Mouse (Mus musculus) 3134 (cell line): ENCODE data around the gene Rreb1.

Source experiments
- DNase-seq: peaks from one replicate; pipeline ENCODE4 v3.0.0-alpha.2; 2011; ENCODE audit warnings: low spot score; ENCODE audit not compliant: insufficient read length; ENCODE audit errors: extremely low read depth

The Rreb1 gene

DNA sequence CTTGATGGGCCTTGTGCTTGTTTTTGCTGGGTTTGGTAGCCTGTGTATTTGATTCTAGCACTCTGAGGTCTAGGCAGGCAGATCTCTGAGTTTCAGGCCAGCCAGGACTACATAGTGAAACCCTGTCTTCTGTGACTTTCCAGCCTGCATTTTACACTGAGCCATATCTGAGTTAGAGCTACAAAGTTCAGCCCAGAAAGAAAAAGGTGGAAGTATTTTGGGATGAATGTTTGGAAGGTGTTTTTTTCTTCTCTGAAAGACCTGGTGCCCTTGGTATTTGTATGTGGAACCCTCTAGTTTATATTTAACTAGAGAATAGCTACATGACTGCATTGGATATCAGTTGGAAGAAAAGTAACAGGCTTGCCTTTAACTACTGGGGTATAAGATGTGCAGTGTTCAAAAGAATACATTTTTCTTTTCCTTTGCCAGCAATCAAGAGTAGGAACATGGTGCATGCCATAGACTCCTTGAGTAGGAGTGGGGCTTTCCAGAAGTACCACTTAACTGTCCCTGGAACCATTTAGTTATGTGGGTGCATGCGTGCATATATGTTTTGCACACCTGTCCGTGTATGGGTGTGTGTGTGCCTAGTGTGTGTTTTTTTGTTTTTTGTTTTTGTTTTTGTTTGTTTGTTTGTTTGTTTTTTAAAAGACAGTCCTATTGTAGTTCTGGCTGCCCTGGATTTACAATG is 94.1 kb downstream of the Rreb1 start:
- DNase-seq: no peak

GRCm38 (mm10) chr13:37873125-37873891 is 95.1 kb downstream of the Rreb1 start:
- DNase-seq: no peak

DNA sequence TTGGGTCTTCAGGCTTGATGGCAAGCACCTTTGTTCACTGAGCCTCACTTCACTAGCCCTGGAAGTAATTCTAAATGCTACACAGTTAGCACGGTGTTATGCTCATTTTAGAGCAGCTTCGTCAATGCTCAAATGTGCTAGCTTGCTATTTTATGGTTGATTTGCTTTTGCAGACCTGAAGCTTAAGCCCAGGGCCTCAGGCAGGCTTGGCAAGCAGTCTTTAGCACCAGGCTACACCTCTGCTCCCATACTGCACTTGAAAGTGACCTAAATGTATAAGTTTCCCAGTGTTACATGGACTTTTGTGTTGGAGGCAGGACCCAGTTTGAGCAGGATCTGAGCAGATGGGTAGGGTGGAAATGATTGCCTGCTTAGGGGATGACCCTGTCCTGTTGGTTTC is 97.7 kb downstream of the Rreb1 start:
- DNase-seq: no peak

DNA sequence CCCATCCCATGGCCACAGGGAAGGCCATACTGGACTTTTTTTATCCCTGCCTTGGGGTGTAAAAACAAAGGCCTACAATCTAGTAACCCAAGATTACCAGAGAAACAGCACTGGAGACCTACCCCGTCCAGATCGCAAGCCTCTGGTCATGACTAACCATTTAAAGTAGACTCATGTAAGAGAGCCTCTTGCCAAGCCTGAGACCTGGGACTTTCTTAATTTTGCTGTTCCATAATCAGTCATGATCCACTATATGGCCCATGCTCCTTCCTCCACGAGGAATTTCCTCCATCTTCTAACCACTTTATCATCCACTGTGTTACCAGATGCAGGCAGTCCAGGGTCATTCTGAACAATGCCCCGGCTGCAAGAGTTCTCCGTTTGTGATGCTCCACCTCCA is 98.2 kb downstream of the Rreb1 start:
- no peak for DNase-seq

GRCm38 (mm10) chr13:37876836-37877235 is 98.6 kb downstream of the Rreb1 start:
- no peak for DNase-seq

- DNase-seq: no peak
These were observed 99.0 kb downstream of the Rreb1 start for GRCm38 (mm10) chr13:37877241-37877640.

DNA sequence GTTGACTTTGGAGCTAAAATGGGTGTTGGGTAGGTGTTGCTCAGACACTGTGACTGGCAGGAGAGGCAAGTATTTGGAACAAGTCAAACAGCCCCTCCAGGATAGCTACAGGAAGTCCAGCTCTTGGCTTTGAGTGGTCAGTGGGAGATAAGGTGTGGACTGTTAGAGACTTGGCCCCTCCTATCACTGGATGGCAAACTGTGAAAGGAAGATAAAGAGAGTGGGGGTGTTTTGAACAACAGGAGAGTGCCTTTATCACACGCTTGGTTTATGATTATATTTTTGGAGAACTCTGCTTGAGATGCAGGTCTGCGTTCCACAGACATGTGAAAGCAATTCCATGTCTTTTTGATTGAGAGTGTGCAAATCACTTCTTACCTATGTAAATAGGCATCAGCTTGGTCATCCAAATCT is 100.7 kb downstream of the Rreb1 start:
- DNase-seq: no peak

DNA sequence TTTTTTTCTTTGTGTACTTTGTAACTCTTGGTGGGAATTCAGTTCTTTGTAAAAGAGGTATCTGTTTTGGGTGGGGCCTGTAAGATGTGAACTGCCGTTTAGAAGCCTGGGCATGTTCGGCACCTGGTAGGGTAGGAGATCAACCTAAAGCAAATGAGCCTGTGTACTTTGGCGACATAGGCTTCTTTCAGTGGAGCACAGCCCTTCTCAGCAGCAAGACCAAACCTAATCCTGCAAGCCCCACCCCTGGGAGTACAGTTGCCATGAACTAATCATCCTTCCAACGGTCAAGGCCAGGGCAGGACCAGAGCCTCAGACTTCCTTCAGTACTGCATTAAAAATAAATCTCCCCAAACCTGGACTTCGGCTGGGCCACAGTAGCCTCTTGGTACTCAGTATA is 101.4 kb downstream of the Rreb1 start:
- DNase-seq: no peak

- DNase-seq: no peak
These were observed 101.8 kb downstream of the Rreb1 start for GRCm38 (mm10) chr13:37880035-37880434.

DNA sequence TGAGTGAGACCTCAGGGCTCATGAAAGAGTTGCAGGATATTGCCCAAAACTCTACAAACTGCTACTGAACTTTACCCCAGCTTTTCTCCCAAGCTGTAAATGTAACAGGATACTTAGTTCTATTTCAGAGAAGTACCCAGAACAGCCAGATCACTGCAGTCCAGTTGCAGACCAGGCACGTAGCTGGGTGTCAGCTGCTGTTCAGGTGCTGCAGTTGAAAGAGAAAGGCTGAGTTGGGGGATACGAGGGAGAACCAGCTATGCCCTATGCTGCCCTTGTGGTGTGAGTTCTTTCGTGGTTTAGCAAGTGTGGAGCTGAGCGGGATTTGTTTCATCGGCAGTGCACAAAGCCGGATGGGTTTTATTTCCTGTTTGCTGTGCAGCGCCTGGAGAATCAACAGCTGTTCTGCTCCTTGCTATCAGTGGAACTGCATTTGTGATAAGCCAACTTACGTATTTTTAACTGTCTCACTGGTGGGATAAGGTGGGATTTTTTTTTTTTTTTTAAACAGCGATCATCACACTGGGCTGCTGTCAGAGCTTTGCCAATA is 102.5 kb downstream of the Rreb1 start:
- no peak for DNase-seq

- no peak for DNase-seq
These were observed 104.3 kb downstream of the Rreb1 start for GRCm38 (mm10) chr13:37882521-37882920.

DNA sequence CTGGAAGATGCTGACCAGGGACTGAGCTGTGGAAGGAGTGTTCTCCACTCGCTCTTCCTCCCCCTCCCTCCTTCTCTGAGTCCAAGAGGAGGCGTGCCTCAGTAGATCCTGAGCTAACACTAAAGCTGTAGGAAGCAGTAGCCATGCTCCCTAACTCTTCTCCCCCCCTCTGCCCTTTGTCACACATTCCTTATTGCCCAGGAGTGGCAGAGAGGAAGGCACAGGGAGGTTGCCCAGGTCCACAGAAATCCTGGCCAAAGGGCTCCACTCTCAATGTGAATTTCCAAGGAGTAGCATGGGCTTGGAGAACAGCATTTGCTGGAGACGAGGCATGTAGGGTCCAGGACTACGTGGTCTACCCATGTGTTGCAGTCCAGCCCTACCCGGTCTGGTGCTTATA is 104.8 kb downstream of the Rreb1 start:
- no peak for DNase-seq

- no peak for DNase-seq
These were observed 107.2 kb downstream of the Rreb1 start for GRCm38 (mm10) chr13:37885392-37885791.

DNA sequence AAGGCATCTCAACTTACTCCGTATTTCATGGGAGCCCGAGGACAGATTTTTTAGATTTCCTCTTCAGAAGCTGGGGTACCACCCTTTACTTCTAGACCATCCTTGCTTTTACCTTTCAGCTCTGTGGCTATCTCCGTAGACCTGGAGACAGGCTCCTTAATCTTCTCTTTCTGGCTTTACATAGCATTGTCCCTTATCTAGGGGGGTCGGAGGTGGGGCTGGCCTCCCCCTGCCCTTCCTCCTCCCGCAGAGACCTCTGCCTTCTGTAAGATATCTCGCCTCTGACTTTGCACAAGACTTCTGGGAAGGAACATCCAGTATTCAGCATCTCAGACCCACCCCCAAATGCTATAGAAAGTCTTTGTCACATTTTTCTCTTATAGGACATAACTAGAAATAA is 107.8 kb downstream of the Rreb1 start:
- no peak for DNase-seq

- DNase-seq: no peak
These were observed 116.6 kb downstream of the Rreb1 start for GRCm38 (mm10) chr13:37894756-37895155.

- no peak for DNase-seq
These were observed 117.5 kb downstream of the Rreb1 start for GRCm38 (mm10) chr13:37895564-37896254.

- DNase-seq: no peak
These were observed 118.2 kb downstream of the Rreb1 start for GRCm38 (mm10) chr13:37896423-37896822.

- DNase-seq: no peak
These were observed 120.6 kb downstream of the Rreb1 start for GRCm38 (mm10) chr13:37898772-37899171.

DNA sequence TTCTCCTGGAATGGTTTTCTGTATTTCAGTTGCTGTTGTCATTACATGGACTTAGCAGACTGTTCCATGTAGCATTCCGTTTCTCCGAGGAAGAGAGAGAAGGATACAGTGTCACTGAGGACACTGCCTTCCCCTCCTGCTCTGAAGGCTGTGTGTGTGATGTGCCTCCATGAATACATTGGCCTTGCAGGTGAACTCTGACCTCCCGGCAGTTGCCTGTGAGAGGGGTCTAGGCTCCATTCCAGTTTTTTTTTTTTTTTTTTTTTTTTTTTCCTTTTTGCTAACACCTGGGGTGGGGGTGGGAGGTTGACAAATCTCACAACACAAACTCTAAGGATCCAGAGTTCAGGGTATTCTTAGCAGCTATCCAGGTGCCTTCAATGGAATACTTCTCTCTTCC is 124.8 kb downstream of the Rreb1 start:
- DNase-seq: no peak

GRCm38 (mm10) chr13:37903476-37903875 is 125.3 kb downstream of the Rreb1 start:
- DNase-seq: no peak

DNA sequence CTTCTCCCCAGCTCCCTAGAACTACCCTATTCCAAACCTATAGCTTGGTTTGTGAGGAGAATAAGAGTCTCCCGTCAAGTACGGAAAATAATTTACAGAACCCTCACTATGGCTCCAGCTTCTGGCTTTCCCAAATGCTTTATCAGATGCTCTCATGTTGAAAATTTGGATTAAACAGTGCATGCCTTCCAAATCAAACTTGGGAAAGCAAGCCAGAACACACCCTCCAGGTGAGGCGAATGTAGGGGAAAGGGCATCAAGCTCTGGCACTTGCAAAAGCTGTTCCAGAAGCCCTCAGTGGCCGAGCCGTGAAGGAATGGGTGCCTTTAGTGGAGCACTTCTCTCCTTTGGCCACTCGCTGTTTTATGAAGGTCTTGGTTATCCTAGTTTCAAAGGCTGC is 126.2 kb downstream of the Rreb1 start:
- no peak for DNase-seq
